Mouse (Mus musculus) MEL (cell line): ENCODE measurements around the gene Zfp110. TPM values are rescaled to one million over a fixed set of nuclear protein-coding genes. Genes with fewer than 3 reads are reported as not detected.
A peak's percentile ranks its signal among the peaks of the same experiment; 100 is the strongest.

Experiments
- DNase-seq: peaks from one replicate; pipeline ENCODE4 v3.0.0; 2011; ENCODE audit warnings: low read depth, low spot score
- H3K27ac ChIP-seq: 2 replicates; pipeline ENCODE4 v1.5.1; 2012; ENCODE audit warnings: low read depth, mild to moderate bottlenecking, control low read depth, low read length, moderate library complexity; ENCODE audit not compliant: control insufficient read depth
- H3K27me3 ChIP-seq, 2 experiments: fragments of 150-350 bp in 1 of 2; sonication (generic) in 1 of 2; 2 replicates each; pipeline ENCODE4 v1.6.1; 2012; ENCODE audit warnings: low read length in 2 of 2, mild to moderate bottlenecking in 2 of 2, improper control_type of control experiment in 1 of 2, moderate library complexity in 1 of 2; ENCODE audit not compliant: insufficient read depth in 2 of 2, control insufficient read depth in 1 of 2
- H3K36me3 ChIP-seq, 2 experiments: 2 replicates each; pipeline ENCODE4 v1.6.1; 2012 to 2014; ENCODE audit warnings: low read length in 2 of 2, improper control_type of control experiment in 1 of 2, inconsistent platforms in 1 of 2, mild to moderate bottlenecking in 1 of 2; ENCODE audit not compliant: insufficient read depth in 2 of 2, control insufficient read depth in 1 of 2
- H3K4me1 ChIP-seq, 2 experiments: fragments of 150-350 bp in 1 of 2; sonication (generic) in 1 of 2; 2 replicates each; pipeline ENCODE4 v1.6.1; 2012; ENCODE audit warnings: low read length in 2 of 2, improper control_type of control experiment in 1 of 2, mild to moderate bottlenecking in 1 of 2; ENCODE audit not compliant: insufficient read depth in 2 of 2, control insufficient read depth in 1 of 2
- H3K4me3 ChIP-seq, 2 experiments: fragments of 150-350 bp in 1 of 2; sonication (generic) in 1 of 2; 2 replicates each; pipeline ENCODE4 v1.5.1; 2012; ENCODE audit warnings: low read depth in 2 of 2, low read length in 2 of 2, mild to moderate bottlenecking in 2 of 2, moderate library complexity in 2 of 2, control low read depth in 1 of 2, improper control_type of control experiment in 1 of 2; ENCODE audit not compliant: control insufficient read depth in 1 of 2, insufficient read depth in 1 of 2
- H3K79me2 ChIP-seq: 2 replicates; pipeline ENCODE4 v1.6.1; 2012; ENCODE audit warnings: mild to moderate bottlenecking, low read length, moderate library complexity; ENCODE audit not compliant: control insufficient read depth, poor library complexity, insufficient read depth
- H3K9ac ChIP-seq: 2 replicates; pipeline ENCODE4 v1.6.1; 2012; ENCODE audit warnings: low read depth, mild to moderate bottlenecking, control low read depth, low read length, moderate library complexity; ENCODE audit not compliant: control insufficient read depth, poor library complexity, severe bottlenecking
- H3K9me3 ChIP-seq: fragments of 150-350 bp; sonication (generic); replicated peaks from 2 replicates; pipeline ENCODE4 v1.6.1; 2012; ENCODE audit warnings: mild to moderate bottlenecking, low read length, improper control_type of control experiment, moderate library complexity; ENCODE audit not compliant: insufficient read depth
- E2F4 ChIP-seq: IDR thresholded peaks from 2 replicates; pipeline ENCODE4 v1.6.1; 2011; ENCODE audit warnings: low read depth, low read length, improper control_type of control experiment, borderline replicate concordance
- EP300 ChIP-seq, 2 experiments: IDR thresholded peaks; 2 replicates each; pipeline ENCODE4 v1.6.1; 2011; ENCODE audit warnings: improper control_type of control experiment in 2 of 2, low read length in 2 of 2, low read depth in 1 of 2, mild to moderate bottlenecking in 1 of 2
- GABPA ChIP-seq: IDR thresholded peaks from 2 replicates; pipeline ENCODE4 v1.6.1; 2012; ENCODE audit warnings: low read depth, mild to moderate bottlenecking, inconsistent platforms, low read length, improper control_type of control experiment, moderate library complexity
- HCFC1 ChIP-seq: IDR thresholded peaks from 2 replicates; pipeline ENCODE4 v1.6.1; 2012; ENCODE audit warnings: low read depth, mild to moderate bottlenecking, inconsistent platforms, low read length, improper control_type of control experiment, moderate library complexity
- JUND ChIP-seq: IDR thresholded peaks from 2 replicates; pipeline ENCODE4 v1.6.1; 2011; ENCODE audit warnings: low read depth, mild to moderate bottlenecking, improper control_type of control experiment, low read length
- MAFK ChIP-seq: IDR thresholded peaks from 2 replicates; pipeline ENCODE4 v1.6.1; 2011; ENCODE audit warnings: low read depth, mild to moderate bottlenecking, low read length, improper control_type of control experiment, borderline replicate concordance
- MAZ ChIP-seq: IDR thresholded peaks from 2 replicates; pipeline ENCODE4 v1.6.1; 2012; ENCODE audit warnings: low read depth, mild to moderate bottlenecking, inconsistent platforms, low read length, improper control_type of control experiment
- MXI1 ChIP-seq: IDR thresholded peaks from 2 replicates; pipeline ENCODE4 v1.6.1; 2011; ENCODE audit warnings: mild to moderate bottlenecking, low read depth, low read length, improper control_type of control experiment
- MYB ChIP-seq: IDR thresholded peaks from 2 replicates; pipeline ENCODE4 v1.6.1; 2011; ENCODE audit warnings: mild to moderate bottlenecking, low read depth, low read length, improper control_type of control experiment
- MYC ChIP-seq: IDR thresholded peaks from 2 replicates; pipeline ENCODE4 v1.6.1; 2011; ENCODE audit warnings: low read depth, mild to moderate bottlenecking, low read length, improper control_type of control experiment, moderate library complexity
- POLR2AphosphoS2 ChIP-seq: IDR thresholded peaks from 2 replicates; pipeline ENCODE4 v1.6.1; 2011; ENCODE audit warnings: low read length, improper control_type of control experiment
- POLR2AphosphoS5 ChIP-seq: IDR thresholded peaks from 2 replicates; pipeline ENCODE4 v1.6.1; 2012; ENCODE audit warnings: low read depth, borderline replicate concordance, mild to moderate bottlenecking, inconsistent platforms, low read length, moderate library complexity, mixed read lengths
- SMC3 ChIP-seq: IDR thresholded peaks from 2 replicates; pipeline ENCODE4 v1.6.1; 2011; ENCODE audit warnings: low read depth, low read length, improper control_type of control experiment
- TBP ChIP-seq: IDR thresholded peaks from 2 replicates; pipeline ENCODE4 v1.8.0; 2011; ENCODE audit warnings: low read depth, low read length, improper control_type of control experiment
- TCF12 ChIP-seq: IDR thresholded peaks from 2 replicates; pipeline ENCODE4 v1.6.1; 2014; ENCODE audit warnings: low read depth, mild to moderate bottlenecking, inconsistent platforms, low read length, improper control_type of control experiment, moderate library complexity
- UBTF ChIP-seq: IDR thresholded peaks from 2 replicates; pipeline ENCODE4 v1.6.1; 2012; ENCODE audit warnings: low read depth, mild to moderate bottlenecking, inconsistent platforms, low read length, improper control_type of control experiment, moderate library complexity, borderline replicate concordance; ENCODE audit not compliant: insufficient read depth
- ZC3H11A ChIP-seq: IDR thresholded peaks from 2 replicates; pipeline ENCODE4 v1.6.1; 2012; ENCODE audit warnings: low read depth, mild to moderate bottlenecking, inconsistent platforms, low read length, improper control_type of control experiment
- polyA plus RNA-seq, 2 experiments: library from polyadenylated mRNA; stranded (reverse) in 1 of 2; unstranded in 1 of 2; fragments of >175 nt in 1 of 2; fragments of >200 nt in 1 of 2; gene quantifications; 2 replicates each; pipeline versions ENCODE4 v1.2.1 to v1.2.4; 2012; ENCODE audit warnings: low replicate concordance in 2 of 2, low read depth in 1 of 2; ENCODE audit not compliant: insufficient read length in 2 of 2, insufficient read depth in 1 of 2, missing spikeins in 1 of 2
- total RNA-seq: library from RNA; depleted of rRNA; stranded (reverse); fragments of 300-350 nt; gene quantifications from 2 replicates; pipeline ENCODE4 v1.2.3, GENCODE M21; 2012

Zfp110 gene
- total and polyA plus RNA-seq, 3 experiments: 17.0 to 86.6 (median 28.2) TPM

- TF ChIP-seq POLR2AphosphoS2: no peak; the same call in 1 of the 2 replicates
- no peak for TF ChIP-seq JUND
- peak; percentile 84 for TF ChIP-seq MXI1
- no peak for TF ChIP-seq GABPA
- TF ChIP-seq POLR2AphosphoS5: no peak
- TF ChIP-seq, all 39 proteins: peak for 17
Observed at GRCm38 (mm10) chr7:12834162-12835120, at the start of gene Zfp110 (continued).

GRCm38 (mm10) chr7:12787333-12787732 is 47.2 kb upstream of the Zfp110 start:
- Histone ChIP-seq H3K9ac (no peak overlapping the region), H3K79me2 (no peaks in the 10 kb centered on the region), H3K9me3 (no peaks in the 10 kb centered on the region), H3K4me3 (no peak overlapping the region), H3K27ac (no peak overlapping the region), H3K27me3 (no peaks in the 10 kb centered on the region), H3K4me1 (no peaks in the 10 kb centered on the region), H3K36me3 (no peaks in the 10 kb centered on the region)
- no peak for TF ChIP-seq MAFK
- no peak for TF ChIP-seq ZC3H11A
- TF ChIP-seq HCFC1: no peak
- TF ChIP-seq TBP: no peak
- no peak for TF ChIP-seq E2F4
- TF ChIP-seq TCF12: no peak
- TF ChIP-seq JUND: no peak
- no peak for TF ChIP-seq MAZ
- TF ChIP-seq UBTF: no peak
- TF ChIP-seq POLR2AphosphoS5: no peak
- TF ChIP-seq MYB: no peak
- no peak for TF ChIP-seq EP300 (IDR thresholded peaks at IDR 0.05; ENCODE audit: low read depth in 1 of 2, low read length in 2 of 2)
- TF ChIP-seq POLR2AphosphoS2: no peak
- no peak for TF ChIP-seq MYC
- no peak for TF ChIP-seq SMC3
- no peak for DNase-seq
